Mouse (Mus musculus) kidney, embryonic 16.5 days (tissue): ENCODE results near the gene Iqcf1. TPM values are rescaled to one million over a fixed set of nuclear protein-coding genes. Genes with fewer than 3 reads are reported as not detected.

Experiments used
- ATAC-seq: fragments of 200-750 bp; cut with Nextera tagmentation; 2 replicates; pipeline ENCODE4 v1.8.0; 2017; ENCODE audit warnings: moderate TSS enrichment; ENCODE audit not compliant: low FRiP score, low TSS enrichment
- H3K27ac ChIP-seq: fragments of 300-500 bp; sonication (generic); 2 replicates; pipeline ENCODE4 v1.5.1; 2014; ENCODE audit warnings: low read length
- H3K27me3 ChIP-seq: fragments of 300-500 bp; sonication (generic); 2 replicates; pipeline ENCODE4 v1.6.1; 2014; ENCODE audit warnings: low read length, control low read depth, mixed read lengths; ENCODE audit not compliant: insufficient read depth
- H3K36me3 ChIP-seq: fragments of 300-500 bp; sonication (generic); 2 replicates; pipeline ENCODE4 v1.6.1; 2014; ENCODE audit warnings: low read length, control low read depth, mixed read lengths; ENCODE audit not compliant: insufficient read depth
- H3K4me1 ChIP-seq: fragments of 300-500 bp; sonication (generic); 2 replicates; pipeline ENCODE4 v1.6.1; 2014; ENCODE audit warnings: low read length, control low read depth, mixed read lengths; ENCODE audit not compliant: insufficient read depth
- H3K4me2 ChIP-seq: fragments of 300-500 bp; sonication (generic); replicated peaks from 2 replicates; pipeline ENCODE4 v1.6.1; 2014; ENCODE audit warnings: low read depth, low read length
- H3K4me3 ChIP-seq: fragments of 300-500 bp; sonication (generic); 2 replicates; pipeline ENCODE4 v1.5.1; 2014; ENCODE audit warnings: mild to moderate bottlenecking, low read length
- H3K9ac ChIP-seq: fragments of 300-500 bp; sonication (generic); replicated peaks from 2 replicates; pipeline ENCODE4 v1.6.1; 2014; ENCODE audit warnings: low read length
- H3K9me3 ChIP-seq: fragments of 300-500 bp; sonication (generic); 2 replicates; pipeline ENCODE4 v1.6.1; 2016; ENCODE audit warnings: low read length, control low read depth
- WGBS: fragments of 180-500 bp; shearing (Covaris S2); extraction: QIAGEN DNeasy Blood & Tissue Kit; methylation state at CpG from one replicate; pipeline ENCODE4 v1.1.7; 2014; 5-methylcytosine and 5-hydroxymethylcytosine counted together
- polyA plus RNA-seq: library from polyadenylated mRNA; unstranded; fragments of >200 nt; fragmentation: Nextera tagmentation; extraction: Ambion mirVana; gene quantifications from 2 replicates; pipeline ENCODE4 v1.2.1, GENCODE M21; 2015

Gene Iqcf1
- polyA plus RNA-seq, 1 experiment from 2014 or later, result not detected

GRCm38 (mm10) chr9:106501846-106502245 lies 2.1 kb downstream of the Iqcf1 start:
- no peak overlapping the region for H3K27ac ChIP-seq
- 88% methylated on average over 22 of the region's 22 CpGs for WGBS
- no peaks in the 10 kb centered on the region for H3K9me3 ChIP-seq
- no peaks in the 10 kb centered on the region for H3K36me3 ChIP-seq
- no peaks in the 10 kb centered on the region for H3K27me3 ChIP-seq
- no peak overlapping the region for H3K4me3 ChIP-seq
- no peaks in the 10 kb centered on the region for H3K4me1 ChIP-seq
- H3K9ac ChIP-seq, result no peak overlapping the region
- no peak for ATAC-seq
- no peak overlapping the region for H3K4me2 ChIP-seq

- H3K4me2 ChIP-seq, result no peak overlapping the region
- WGBS, result 68% methylated on average over 6 of the region's 6 CpGs
- ATAC-seq, result no peak
These were observed 4.5 kb downstream of the Iqcf1 start for GRCm38 (mm10) chr9:106504246-106504645.

GRCm38 (mm10) chr9:106509356-106509755 lies 9.6 kb downstream of the Iqcf1 start:
- Histone ChIP-seq H3K27ac (no peak overlapping the region), H3K4me3 (no peak overlapping the region), H3K9ac (no peak overlapping the region), H3K9me3 (0 out of 2 replicates have a peak, but pooled peaks cover 3% of the 10 kb centered on the region), H3K27me3 (no peaks in the 10 kb centered on the region), H3K36me3 (no peaks in the 10 kb centered on the region), H3K4me2 (no peak overlapping the region), H3K4me1 (no peaks in the 10 kb centered on the region)
- ATAC-seq, result no peak
- 90% methylated on average over 10 of the region's 10 CpGs for WGBS

More at GRCm38 (mm10) chr9:106504246-106504645, 4.5 kb downstream of the Iqcf1 start:
- no peak overlapping the region for H3K27ac ChIP-seq
- no peaks in the 10 kb centered on the region for H3K9me3 ChIP-seq
- no peaks in the 10 kb centered on the region for H3K27me3 ChIP-seq
- no peaks in the 10 kb centered on the region for H3K4me1 ChIP-seq
- H3K9ac ChIP-seq, result no peak overlapping the region
- no peaks in the 10 kb centered on the region for H3K36me3 ChIP-seq
- no peak overlapping the region for H3K4me3 ChIP-seq

GRCm38 (mm10) chr9:106512729-106513450 lies 13.1 kb downstream of the Iqcf1 start:
- ATAC-seq, result no peak
- 51% methylated on average over 13 of the region's 13 CpGs for WGBS
- H3K9me3 ChIP-seq, result 0 out of 2 replicates have a peak, but pooled peaks cover 3% of the 10 kb centered on the region
- H3K27me3 ChIP-seq, result no peaks in the 10 kb centered on the region
- H3K27ac ChIP-seq, result no peak overlapping the region
- no peaks in the 10 kb centered on the region for H3K36me3 ChIP-seq
- H3K4me3 ChIP-seq, result no peak overlapping the region
- no peak overlapping the region for H3K4me2 ChIP-seq
- H3K4me1 ChIP-seq, result no peaks in the 10 kb centered on the region
- H3K9ac ChIP-seq, result no peak overlapping the region

DNA sequence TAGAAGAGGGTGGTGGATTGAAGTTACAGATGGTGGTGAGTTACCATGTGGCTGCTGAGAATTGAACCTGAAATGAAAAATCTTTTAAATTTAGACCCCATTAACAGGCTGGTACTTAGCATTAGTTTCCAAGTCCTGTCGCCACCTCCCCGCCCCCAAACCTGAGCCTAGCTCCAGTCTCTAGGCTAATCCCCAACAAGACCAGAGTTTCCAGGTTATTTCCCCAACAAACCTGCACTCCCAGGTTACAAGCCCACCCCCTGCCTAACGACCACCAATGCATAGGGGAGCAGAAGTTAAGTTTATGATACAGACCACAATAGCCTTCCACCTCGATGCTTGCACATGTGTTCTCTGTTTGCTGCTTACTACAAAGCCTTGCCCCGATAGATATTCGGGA lies 13.8 kb downstream of the Iqcf1 start:
- no peaks in the 10 kb centered on the region for H3K27me3 ChIP-seq
- no peak overlapping the region for H3K27ac ChIP-seq
- no peak overlapping the region for H3K9ac ChIP-seq
- 78% methylated on average over 6 of the region's 6 CpGs for WGBS
- no peaks in the 10 kb centered on the region for H3K4me1 ChIP-seq
- H3K4me2 ChIP-seq, result no peak overlapping the region
- ATAC-seq, result no peak
- no peaks in the 10 kb centered on the region for H3K36me3 ChIP-seq
- H3K9me3 ChIP-seq, result 0 out of 2 replicates have a peak, but pooled peaks cover 3% of the 10 kb centered on the region
- H3K4me3 ChIP-seq, result no peak overlapping the region

- no peaks in the 10 kb centered on the region for H3K4me1 ChIP-seq
- H3K9ac ChIP-seq, result no peak within 1 kb of the TSS
- no peak within 1 kb of the TSS for H3K4me3 ChIP-seq
- no peak within 1 kb of the TSS for H3K27ac ChIP-seq
- no peaks in the 10 kb centered on the region for H3K27me3 ChIP-seq
- H3K4me2 ChIP-seq, result no peak within 1 kb of the TSS
- no peaks in the 10 kb centered on the region for H3K36me3 ChIP-seq
- 92% methylated on average over 4 of the region's 4 CpGs for WGBS
- 0 out of 2 replicates have a peak, but pooled peaks cover 3% of the 10 kb centered on the region for H3K9me3 ChIP-seq
- no peak for ATAC-seq
These were observed 14.5 kb downstream of the Iqcf1 start, which contains the start of gene Iqcf5 for GRCm38 (mm10) chr9:106514273-106514672. Gene Iqcf5, plus strand, starts transcription at chr9:106514573.

DNA sequence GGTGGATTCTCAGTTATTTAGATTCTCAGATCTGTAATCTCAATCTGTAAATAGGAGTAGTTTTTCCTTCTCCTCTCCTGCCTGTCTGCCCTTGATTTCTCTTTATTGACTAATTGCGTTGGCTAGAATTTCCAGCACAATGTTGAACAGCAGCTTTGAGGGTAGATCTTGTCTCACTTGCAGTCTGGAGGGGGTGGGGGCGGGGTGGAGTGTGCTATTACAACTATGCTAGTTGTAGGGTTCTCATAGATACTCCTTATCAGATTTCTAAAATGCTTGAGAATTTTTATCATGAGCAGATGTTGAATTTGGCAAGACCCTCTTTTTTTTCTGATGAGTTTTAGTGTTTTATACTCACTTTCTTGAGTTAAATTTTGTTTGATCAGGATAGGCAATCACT lies 19.7 kb downstream of the Iqcf1 start:
- Histone ChIP-seq H3K9ac (no peak overlapping the region), H3K4me2 (no peak overlapping the region), H3K27me3 (no peaks in the 10 kb centered on the region), H3K27ac (no peak overlapping the region), H3K9me3 (no peaks in the 10 kb centered on the region), H3K4me1 (no peaks in the 10 kb centered on the region), H3K36me3 (no peaks in the 10 kb centered on the region), H3K4me3 (no peak overlapping the region)
- ATAC-seq, result no peak
- 52% methylated on average over 2 of the region's 2 CpGs for WGBS

DNA sequence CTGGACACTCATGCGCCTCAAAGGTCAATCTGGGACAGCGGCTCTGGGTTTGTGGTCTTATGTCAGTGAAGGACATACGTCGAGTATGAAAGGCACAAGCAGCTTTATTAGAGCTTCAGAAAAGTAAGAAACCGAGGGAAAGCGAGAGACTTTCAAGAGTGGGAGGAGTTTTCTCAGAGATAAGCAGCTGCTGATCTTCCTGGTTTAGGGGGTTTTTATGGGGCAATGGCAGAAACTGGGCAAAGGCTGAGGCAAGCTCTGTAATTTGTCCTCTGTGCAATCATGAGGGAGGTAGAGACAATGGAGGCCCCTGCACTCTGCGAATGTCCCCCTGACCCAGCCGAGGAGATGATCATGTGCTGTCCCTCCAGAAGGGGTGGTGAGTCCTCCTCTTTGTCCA lies 20.1 kb downstream of the Iqcf1 start:
- H3K27me3 ChIP-seq, result no peaks in the 10 kb centered on the region
- H3K4me2 ChIP-seq, result no peak overlapping the region
- H3K4me1 ChIP-seq, result no peaks in the 10 kb centered on the region
- no peaks in the 10 kb centered on the region for H3K9me3 ChIP-seq
- WGBS, result 73% methylated on average over 8 of the region's 8 CpGs
- H3K36me3 ChIP-seq, result no peaks in the 10 kb centered on the region
- H3K9ac ChIP-seq, result no peak overlapping the region
- no peak overlapping the region for H3K27ac ChIP-seq
- no peak overlapping the region for H3K4me3 ChIP-seq
- ATAC-seq, result no peak

GRCm38 (mm10) chr9:106531833-106532232 lies 32.1 kb downstream of the Iqcf1 start:
- no peak for ATAC-seq
- Histone ChIP-seq H3K27me3 (no peaks in the 10 kb centered on the region), H3K4me1 (no peaks in the 10 kb centered on the region), H3K36me3 (no peaks in the 10 kb centered on the region), H3K4me3 (no peak overlapping the region), H3K4me2 (no peak overlapping the region), H3K9me3 (no peaks in the 10 kb centered on the region), H3K9ac (no peak overlapping the region), H3K27ac (no peak overlapping the region)
- WGBS, result 26% methylated on average over 3 of the region's 3 CpGs

GRCm38 (mm10) chr9:106534296-106534695 lies 34.5 kb downstream of the Iqcf1 start:
- no peak overlapping the region for H3K27ac ChIP-seq
- H3K27me3 ChIP-seq, result no peaks in the 10 kb centered on the region
- H3K4me2 ChIP-seq, result no peak overlapping the region
- WGBS, result 90% methylated on average over 7 of the region's 7 CpGs
- no peak overlapping the region for H3K9ac ChIP-seq
- no peaks in the 10 kb centered on the region for H3K9me3 ChIP-seq
- ATAC-seq, result no peak
- H3K4me1 ChIP-seq, result no peaks in the 10 kb centered on the region
- H3K4me3 ChIP-seq, result no peak overlapping the region
- no peaks in the 10 kb centered on the region for H3K36me3 ChIP-seq
